Mouse (Mus musculus): ENCODE results near the gene Trpv2.

Trpv2 gene

GRCm38 (mm10) chr11:62604123-62604706 is 29.9 kb downstream of the Trpv2 start:
- no peak for DNase-seq

DNA sequence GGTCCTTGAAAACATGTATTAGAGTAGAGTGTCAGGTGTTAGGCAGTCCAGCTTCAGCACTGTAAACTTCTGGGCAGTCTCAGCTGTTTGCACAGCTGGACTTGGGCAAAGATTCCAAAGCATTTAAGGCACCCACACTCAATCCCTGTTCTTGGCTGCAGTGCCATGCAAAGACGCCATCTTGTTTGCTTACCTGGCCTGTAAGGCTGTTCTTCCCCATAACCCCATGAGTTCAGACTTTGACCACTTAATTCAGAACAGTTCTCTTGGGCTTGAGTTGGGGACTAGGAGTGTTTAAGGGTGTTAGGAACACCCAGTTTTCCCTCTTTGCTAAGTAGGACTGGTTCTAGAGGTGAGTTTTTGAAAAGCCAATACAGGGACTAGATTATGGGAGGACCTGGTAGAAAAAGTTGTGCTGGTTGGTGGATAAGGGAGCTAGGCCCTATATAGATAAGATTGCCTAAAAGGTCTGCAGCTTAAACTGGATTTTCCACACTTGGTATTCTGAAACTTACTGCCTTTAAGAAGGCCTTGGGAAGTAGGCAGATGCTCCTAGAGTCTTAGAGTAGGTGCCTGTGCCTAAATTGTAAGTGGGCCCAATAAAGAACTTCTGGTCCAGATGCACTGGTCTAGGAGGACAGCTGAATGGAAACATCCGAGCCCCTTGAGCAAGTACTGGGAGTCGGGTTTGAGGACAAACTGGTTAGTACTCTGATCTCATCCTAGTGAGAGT is 30.8 kb downstream of the Trpv2 start:
- DNase-seq, result no peak

DNA sequence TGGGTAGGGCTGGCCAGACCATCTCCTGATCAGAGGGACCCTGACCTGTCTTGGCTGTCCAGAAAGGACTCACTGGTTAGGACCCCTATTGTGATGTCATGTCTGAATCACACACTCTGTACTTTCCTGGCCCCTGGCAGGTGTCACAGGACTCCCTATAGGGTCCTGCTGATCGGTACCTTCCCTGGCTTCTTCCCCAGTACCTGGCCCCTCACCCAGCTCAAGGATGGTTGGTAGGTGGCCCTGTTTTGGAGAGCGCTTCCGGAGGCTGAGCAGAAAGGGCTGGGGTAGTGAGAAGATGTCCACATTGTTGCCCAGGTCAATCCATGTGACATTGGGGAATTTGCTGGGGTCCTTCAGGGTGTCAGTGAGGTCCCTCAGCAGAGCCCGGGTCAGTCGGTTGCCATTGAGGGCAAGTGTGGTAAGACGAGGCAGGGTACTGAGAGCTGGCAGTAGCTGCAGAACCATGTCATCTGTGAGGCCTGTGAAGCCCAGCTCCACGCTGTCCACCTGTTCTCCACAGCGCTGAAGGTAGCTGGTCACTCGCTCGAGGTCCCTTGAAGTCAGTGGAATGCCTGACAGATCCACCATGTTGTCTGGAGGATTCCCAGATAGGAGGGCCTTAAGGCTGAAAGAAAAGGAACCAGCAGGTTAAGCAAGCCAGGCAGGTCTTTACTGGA is 31.5 kb downstream of the Trpv2 start:
- no peak for DNase-seq

GRCm38 (mm10) chr11:62606299-62607169 is 32.2 kb downstream of the Trpv2 start:
- no peak for DNase-seq

DNA sequence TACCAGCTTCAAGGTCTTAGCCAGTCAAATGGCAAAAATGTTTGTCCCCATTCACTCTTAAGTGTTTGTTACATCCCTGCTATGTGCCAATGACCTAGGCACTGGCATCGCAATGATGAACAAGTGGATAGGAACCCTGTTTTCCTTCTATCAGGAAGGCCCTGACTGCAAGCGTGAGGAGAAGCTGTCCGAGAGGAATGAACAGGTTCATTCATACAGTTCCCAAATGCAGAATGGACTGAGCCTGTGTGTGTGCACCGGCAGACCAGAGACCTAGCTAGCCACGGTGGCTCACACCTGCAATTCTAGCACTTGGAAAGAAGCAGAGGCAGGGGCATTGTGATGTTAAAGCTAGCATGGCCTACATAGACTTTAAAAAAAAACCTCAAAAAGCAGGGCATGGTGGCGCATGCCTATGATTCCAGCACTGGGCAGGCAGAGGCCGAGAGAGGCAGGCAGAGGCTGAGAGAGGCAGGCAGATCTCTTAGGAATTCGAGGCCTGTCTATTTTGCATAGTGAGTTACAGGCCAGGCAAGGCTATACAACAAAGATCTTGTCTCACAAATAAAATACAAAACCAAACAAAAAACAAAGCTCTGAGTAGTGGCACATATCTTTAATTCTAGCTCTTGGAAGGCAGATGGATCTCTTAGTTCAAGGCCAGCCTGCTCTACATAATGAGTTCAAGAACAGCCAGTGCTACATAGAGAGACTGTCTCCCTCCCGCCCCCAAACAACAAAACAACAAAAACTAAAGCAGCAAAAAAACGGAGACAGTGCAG is 33.1 kb downstream of the Trpv2 start:
- no peak for DNase-seq

DNA sequence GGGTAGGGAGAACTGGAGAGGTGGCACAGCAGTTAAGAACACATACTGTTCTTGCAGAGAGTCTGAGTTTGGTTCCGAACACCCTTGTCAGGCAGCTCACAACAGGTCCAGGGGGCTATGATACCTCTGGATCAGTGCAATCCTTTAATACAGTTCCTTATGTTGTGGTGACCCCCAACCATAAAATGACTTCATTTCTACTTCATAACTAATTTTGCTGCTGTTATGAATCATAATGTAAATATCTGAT is 33.6 kb downstream of the Trpv2 start:
- DNase-seq, result no peak

GRCm38 (mm10) chr11:62608826-62609675 is 34.8 kb downstream of the Trpv2 start:
- no peak for DNase-seq

DNA sequence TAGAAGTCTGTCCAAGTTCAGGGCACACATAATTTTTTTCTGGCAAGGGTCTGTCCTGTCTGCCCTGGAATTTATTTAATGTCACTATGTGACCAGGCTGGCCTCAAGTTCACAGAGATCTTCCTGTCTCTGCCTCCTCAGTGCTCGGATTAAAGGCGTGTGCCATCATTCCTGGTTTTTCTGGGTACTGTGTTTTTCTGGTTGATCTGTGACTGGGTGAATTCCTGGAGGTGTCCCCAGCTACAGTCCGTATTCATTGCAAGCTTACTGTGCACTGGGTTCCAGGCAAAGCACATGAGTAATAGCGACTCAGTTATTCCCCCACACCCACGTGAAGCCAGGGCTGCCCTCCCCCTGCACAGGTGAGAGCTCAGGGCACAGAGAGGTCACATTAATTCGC is 36.0 kb downstream of the Trpv2 start:
- no peak for DNase-seq

DNA sequence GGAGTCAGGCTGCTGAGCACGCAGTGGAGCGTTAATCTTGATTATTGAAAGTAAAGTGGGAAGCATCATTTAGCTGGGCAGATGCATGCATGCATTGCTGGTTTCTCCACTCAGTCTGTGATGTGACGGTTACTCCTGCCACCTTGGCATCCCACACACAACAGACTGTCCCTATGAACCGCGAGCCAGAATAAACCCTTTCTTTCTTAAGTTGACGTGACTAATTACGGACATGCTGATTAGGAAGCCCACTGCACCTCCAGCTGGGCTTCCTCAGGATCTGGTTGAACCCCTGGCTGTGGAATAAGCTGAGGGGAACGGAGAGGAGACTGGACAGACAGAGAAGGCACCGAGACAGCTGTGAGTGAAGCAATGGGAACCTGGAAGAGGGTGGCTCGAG is 38.3 kb downstream of the Trpv2 start:
- DNase-seq, result no peak

DNA sequence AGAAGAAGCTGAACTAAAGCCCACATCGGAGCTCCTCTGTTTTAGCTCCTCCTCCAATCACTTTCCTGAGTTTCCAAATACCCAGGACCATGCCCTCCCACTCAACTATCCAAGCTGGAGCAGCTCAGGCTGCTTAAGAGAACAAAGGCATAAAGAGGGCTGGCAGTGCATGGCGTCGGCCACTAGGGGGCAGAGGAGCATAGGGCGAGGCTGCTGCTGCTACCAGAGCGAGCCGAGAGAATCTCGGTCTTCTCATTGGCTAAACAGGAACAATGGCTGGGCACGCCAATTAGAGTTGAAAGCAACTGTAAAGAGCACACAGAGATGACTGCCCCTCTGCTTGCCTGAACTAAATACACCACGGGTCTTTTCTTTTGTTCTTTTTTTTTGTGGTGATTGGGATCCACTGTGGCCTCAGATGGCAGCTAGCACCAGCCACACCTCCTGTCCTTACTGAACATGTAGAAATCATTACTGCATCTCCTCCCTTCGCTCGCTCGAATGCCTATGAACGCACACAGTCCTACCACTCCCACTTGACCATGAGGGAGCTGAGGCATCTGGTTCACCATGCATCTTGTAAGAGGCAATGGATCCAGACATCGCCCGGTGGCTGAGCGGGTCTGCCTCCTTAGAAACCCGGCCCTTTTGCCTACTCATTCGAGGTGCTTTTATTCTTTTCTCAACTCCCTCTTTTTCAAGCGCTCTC is 39.5 kb downstream of the Trpv2 start:
- peak; percentile 70 to 79 for DNase-seq

- no peak for DNase-seq
Observed at GRCm38 (mm10) chr11:62614876-62615410, 40.7 kb downstream of the Trpv2 start.

DNA sequence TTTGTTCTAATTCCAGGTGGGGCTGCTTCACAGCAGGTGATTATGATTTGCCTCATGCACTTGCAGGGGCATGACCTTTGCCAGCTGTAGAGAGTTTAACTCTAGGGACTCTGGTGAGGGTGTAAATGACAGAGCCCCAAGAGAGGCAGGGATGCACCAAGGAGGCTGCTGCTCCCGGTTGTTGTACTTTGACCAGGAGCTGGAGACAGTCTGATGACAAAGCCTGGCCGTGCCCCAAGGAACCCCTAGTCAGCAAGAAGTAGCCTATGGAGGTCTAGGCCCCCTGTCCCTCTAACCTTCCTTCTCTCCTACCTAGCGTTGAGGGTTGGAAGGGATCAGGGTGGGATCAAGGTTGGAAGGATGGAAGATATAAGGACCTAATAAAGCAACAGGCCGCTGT is 41.2 kb downstream of the Trpv2 start:
- no peak for DNase-seq

DNA sequence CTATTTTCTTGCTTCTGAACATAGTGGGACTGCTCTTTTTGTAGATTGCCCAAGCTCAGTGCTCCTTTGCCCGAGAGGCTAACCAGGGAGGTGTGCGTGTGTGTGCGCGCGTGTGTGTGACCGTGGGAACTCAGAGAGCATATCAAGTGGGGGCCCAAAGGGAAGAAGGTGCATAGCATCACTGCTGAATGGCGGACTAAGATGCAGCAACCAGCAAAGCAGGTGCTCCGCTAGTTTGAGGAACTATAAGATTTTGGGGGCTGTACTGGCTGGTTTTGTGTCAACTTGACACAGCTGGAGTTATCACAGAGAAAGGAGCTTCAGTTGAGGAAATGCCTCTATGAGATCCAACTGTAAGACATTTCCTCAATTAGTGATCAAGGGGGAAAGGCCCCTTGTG is 46.8 kb downstream of the Trpv2 start:
- no peak for DNase-seq

DNA sequence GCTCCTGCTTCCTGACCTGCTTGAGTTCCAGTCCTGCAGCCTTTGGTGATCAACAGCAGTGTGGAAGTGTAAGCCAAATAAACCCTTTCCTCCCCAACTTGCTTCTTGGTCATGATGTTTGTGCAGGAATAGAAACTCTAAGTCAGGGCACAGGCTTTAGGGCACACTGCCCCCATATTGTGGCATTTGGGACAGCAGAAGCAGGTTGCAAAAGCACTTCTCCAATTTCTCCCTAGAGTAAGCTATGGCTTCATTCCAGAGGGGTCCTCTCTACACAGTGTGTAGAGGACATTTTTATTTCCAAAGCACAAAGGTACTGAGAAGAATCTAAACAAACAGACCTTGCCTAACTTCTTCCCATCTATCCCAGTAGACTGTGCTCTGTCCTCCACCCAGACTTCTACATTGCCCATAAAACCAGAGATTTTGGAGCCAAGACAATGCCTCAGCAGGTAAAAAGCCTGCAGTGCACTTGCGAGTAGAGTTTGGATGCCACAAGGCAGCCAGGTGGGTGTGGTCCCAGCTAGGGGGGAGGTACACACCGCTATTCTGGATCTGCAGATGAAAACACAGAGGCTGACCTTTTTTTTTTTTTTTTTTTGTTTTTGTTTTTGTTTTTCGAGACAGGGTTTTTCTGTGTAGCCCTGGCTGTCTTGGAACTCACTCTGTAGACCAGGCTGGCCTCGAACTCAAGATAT is 47.4 kb downstream of the Trpv2 start:
- no peak for DNase-seq

DNA sequence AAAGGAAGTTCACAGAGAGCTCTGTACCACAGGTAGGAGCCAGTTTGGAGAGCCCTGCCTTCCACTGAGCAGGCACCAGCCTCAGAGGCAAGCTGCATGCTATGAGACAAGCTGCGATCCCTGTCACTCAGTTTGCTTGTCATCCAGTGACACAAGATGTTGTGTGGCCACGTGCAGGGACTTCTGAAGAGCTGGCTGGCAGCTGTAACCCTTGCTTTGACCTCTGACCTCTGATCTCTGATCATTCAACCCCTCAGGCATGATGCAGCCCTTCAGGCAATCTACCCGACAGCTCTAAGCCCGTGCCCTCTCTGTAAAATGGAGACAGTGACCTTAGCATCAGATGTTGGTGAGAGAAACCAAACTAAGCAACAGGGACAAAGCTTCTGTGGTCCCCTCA is 48.6 kb downstream of the Trpv2 start:
- DNase-seq, result no peak

GRCm38 (mm10) chr11:62624341-62625291 is 50.3 kb downstream of the Trpv2 start:
- DNase-seq, result no peak

- DNase-seq, result no peak
Observed at GRCm38 (mm10) chr11:62629352-62630224, 55.3 kb downstream of the Trpv2 start.

Measured in thymus, adult 18-20 months (tissue).